Mouse (Mus musculus) retina, postnatal 7 days (tissue): Measurements from ENCODE around the gene Kntc1.

Source experiments
- DNase-seq: peaks from one replicate; pipeline ENCODE4 v3.0.0-alpha.2; 2012; ENCODE audit warnings: low read depth, low spot score

The Kntc1 gene

DNA sequence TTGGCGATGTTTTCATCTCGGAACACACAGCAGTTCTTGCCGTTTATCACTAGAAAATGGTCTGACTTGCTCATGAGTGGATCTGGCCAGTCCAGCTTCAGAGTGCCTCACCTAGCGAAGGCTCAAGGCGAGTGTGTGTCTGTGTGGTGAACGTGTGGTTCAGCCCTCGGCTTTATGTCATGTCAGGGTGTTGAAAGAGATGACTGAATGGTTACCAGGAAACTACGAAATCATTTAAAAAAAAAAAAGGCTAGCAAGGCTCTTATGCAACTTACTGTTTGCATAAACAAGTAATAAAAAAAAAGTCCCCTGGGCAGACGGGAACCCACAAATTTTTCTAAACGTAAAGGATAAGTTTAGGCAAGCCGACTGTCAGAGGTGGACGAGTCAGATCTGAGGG is 115.8 kb downstream of the Kntc1 start, which contains the start of gene Hcar2:
Hcar2 (minus strand) TSS at position 135 of the 400 bp plus-strand sequence.
- DNase-seq = no peak

DNA sequence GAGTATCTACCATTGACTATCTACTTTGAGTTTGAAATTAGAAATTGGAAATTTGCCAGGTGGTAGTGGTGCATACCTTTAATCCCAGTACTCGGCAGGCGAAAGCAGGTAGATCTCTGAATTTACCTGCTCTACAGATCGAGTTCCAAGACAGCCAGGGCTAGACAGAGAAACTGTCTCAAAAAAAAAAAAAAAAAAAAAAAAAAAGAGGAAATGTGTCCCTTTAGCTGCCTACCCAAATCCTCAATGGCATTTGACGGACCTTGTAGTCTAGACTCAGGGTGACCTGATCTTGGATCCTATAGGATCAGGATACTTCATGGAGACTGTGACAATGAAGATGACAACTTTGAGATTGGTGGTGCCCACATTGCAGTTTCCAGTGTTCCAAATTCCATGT is 116.9 kb downstream of the Kntc1 start:
- no peak for DNase-seq

DNA sequence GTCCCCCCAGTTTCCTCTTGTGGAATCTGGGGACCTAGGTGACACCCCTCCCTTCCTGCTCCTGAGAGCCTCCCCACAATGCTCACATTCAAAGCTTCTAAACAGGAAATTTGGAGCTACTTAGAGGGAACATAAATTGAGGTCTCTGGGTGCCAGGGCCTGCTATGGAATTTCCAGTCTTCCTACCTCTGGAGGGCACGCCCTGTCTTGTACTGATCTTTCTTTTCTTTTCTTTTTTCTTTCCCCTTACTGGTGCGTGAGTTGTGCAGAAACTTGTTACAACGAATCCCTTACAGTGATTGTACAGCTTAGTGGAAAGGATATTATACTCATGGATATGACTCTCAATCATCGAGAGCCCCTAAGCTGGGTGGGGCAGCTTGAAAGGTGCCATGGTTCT is 120.1 kb downstream of the Kntc1 start:
- DNase-seq = no peak
